Mouse (Mus musculus): ENCODE data around the gene Sash1.

DNA sequence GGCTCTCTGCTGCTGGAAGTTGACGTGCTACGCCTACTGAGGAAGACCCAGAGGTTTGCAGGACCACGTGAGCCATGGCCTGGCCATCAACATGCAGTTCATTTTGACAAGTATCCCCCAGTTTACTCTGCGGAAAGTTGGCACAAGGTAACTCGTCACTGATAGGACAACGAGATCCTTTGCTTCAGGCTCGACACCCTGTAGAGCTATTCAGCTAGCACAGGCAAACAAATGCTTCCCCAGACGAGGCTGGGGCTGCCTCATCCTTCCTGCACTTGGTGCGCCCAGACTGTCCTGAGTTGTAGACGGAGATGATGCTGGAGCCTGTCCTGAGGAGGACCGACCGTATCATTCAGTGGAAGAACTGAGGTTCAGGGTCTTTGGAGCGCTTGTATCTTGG is 166.5 kb downstream of the Sash1 start:
- TF ChIP-seq POLR2A (IDR thresholded peaks at IDR 0.05; ENCODE audit: insufficient read depth, low read length) (no peak), CTCF (IDR thresholded peaks at IDR 0.05; ENCODE audit: low read depth, low read length) (no peak), EP300 (IDR thresholded peaks at IDR 0.05; ENCODE audit: insufficient read depth, low read depth, low read length) (no peak)

Measured in ES-Bruce4 (cell line).